Mouse (Mus musculus): ENCODE measurements around the gene 1500011B03Rik. TPM values are rescaled to one million over a fixed set of nuclear protein-coding genes. Genes with fewer than 3 reads are reported as not detected.
A peak's percentile ranks its signal among the peaks of the same experiment; 100 is the strongest.

Gene 1500011B03Rik
- total and polyA plus RNA-seq, 2 experiments from 2014 or later: 31.3 to 37.2 TPM

- peaks cover 25% of the 10 kb centered on the region for H3K4me1 ChIP-seq (ENCODE audit: control insufficient read depth, insufficient read depth)
- TF ChIP-seq EP300 (IDR thresholded peaks at IDR 0.05; ENCODE audit: low read depth): no peak
- no peak for TF ChIP-seq CTCF (IDR thresholded peaks at IDR 0.05; ENCODE audit: low read depth)
Measured at GRCm38 (mm10) chr5:114808385-114808784, 14.9 kb downstream of the 1500011B03Rik start.

GRCm38 (mm10) chr5:114807893-114808292 is 15.4 kb downstream of the 1500011B03Rik start:
- no peak for DNase-seq (ENCODE audit: low spot score)
- peaks cover 22% of the 10 kb centered on the region for H3K36me3 ChIP-seq (replicated peaks; ENCODE audit: control insufficient read depth, insufficient read depth, low read length)
- no peak overlapping the region for H3K4me3 ChIP-seq (ENCODE audit: low read depth, low read length)

More at GRCm38 (mm10) chr5:114808385-114808784, 14.9 kb downstream of the 1500011B03Rik start:
- Histone ChIP-seq H3K36me3 (replicated peaks; ENCODE audit: control insufficient read depth, insufficient read depth, low read length) (peaks cover 18% of the 10 kb centered on the region), H3K27ac (ENCODE audit: low read depth) (no peak overlapping the region), H3K27me3 (ENCODE audit: control insufficient read depth, insufficient read depth, low read length) (no peaks in the 10 kb centered on the region), H3K9me3 (replicated peaks; ENCODE audit: control insufficient read depth, low read length) (no peaks in the 10 kb centered on the region), H3K4me3 (ENCODE audit: low read depth, low read length) (no peak overlapping the region), H3K9ac (replicated peaks; ENCODE audit: low read depth, low read length) (no peak overlapping the region), H3K4me2 (ENCODE audit: low read depth, low read length) (no peak overlapping the region)
- no peak for ATAC-seq (ENCODE audit: insufficient read depth, low read depth)
- WGBS: 75% methylated on average over 8 of the region's 8 CpGs
- no peak for DNase-seq (ENCODE audit: low spot score)

GRCm38 (mm10) chr5:114807468-114807867 is 15.8 kb downstream of the 1500011B03Rik start:
- no peak overlapping the region for H3K4me3 ChIP-seq (ENCODE audit: low read depth, low read length)
- 11% methylated on average over 8 of the region's 8 CpGs for WGBS
- DNase-seq (ENCODE audit: low spot score): peak; percentile 69
- peak; percentile 76 for ATAC-seq (ENCODE audit: insufficient read depth, low read depth)
- H3K36me3 ChIP-seq (replicated peaks; ENCODE audit: control insufficient read depth, insufficient read depth, low read length): peaks cover 27% of the 10 kb centered on the region
- no peaks in the 10 kb centered on the region for H3K9me3 ChIP-seq (replicated peaks; ENCODE audit: control insufficient read depth, low read length)
- H3K27me3 ChIP-seq (ENCODE audit: control insufficient read depth, insufficient read depth, low read length): no peaks in the 10 kb centered on the region
- peak overlapping the region; percentile 84 for H3K27ac ChIP-seq (ENCODE audit: low read depth)
- H3K4me2 ChIP-seq (ENCODE audit: low read depth, low read length): peak overlapping the region; percentile 35
- no peak overlapping the region for H3K9ac ChIP-seq (replicated peaks; ENCODE audit: low read depth, low read length)
- peaks cover 25% of the 10 kb centered on the region for H3K4me1 ChIP-seq (ENCODE audit: control insufficient read depth, insufficient read depth)
- TF ChIP-seq EP300 (IDR thresholded peaks at IDR 0.05; ENCODE audit: low read depth) (no peak), CTCF (IDR thresholded peaks at IDR 0.05; ENCODE audit: low read depth) (no peak)

More at GRCm38 (mm10) chr5:114807893-114808292, 15.4 kb downstream of the 1500011B03Rik start:
- peaks cover 25% of the 10 kb centered on the region for H3K4me1 ChIP-seq (ENCODE audit: control insufficient read depth, insufficient read depth)
- H3K9ac ChIP-seq (replicated peaks; ENCODE audit: low read depth, low read length): no peak overlapping the region
- H3K27ac ChIP-seq (ENCODE audit: low read depth): peak overlapping the region; percentile 84
- no peaks in the 10 kb centered on the region for H3K27me3 ChIP-seq (ENCODE audit: control insufficient read depth, insufficient read depth, low read length)
- no peak overlapping the region for H3K4me2 ChIP-seq (ENCODE audit: low read depth, low read length)
- H3K9me3 ChIP-seq (replicated peaks; ENCODE audit: control insufficient read depth, low read length): no peaks in the 10 kb centered on the region
- TF ChIP-seq EP300 (IDR thresholded peaks at IDR 0.05; ENCODE audit: low read depth): no peak
- ATAC-seq (ENCODE audit: insufficient read depth, low read depth): no peak
- 61% methylated on average over 6 of the region's 6 CpGs for WGBS

GRCm38 (mm10) chr5:114807063-114807462 is 16.2 kb downstream of the 1500011B03Rik start:
- no peak for TF ChIP-seq EP300 (IDR thresholded peaks at IDR 0.05; ENCODE audit: low read depth)
- no peak for TF ChIP-seq CTCF (IDR thresholded peaks at IDR 0.05; ENCODE audit: low read depth)
- Histone ChIP-seq H3K4me3 (ENCODE audit: low read depth, low read length) (no peak overlapping the region), H3K4me2 (ENCODE audit: low read depth, low read length) (peak overlapping the region; percentile 35), H3K9ac (replicated peaks; ENCODE audit: low read depth, low read length) (no peak overlapping the region), H3K9me3 (replicated peaks; ENCODE audit: control insufficient read depth, low read length) (no peaks in the 10 kb centered on the region), H3K36me3 (replicated peaks; ENCODE audit: control insufficient read depth, insufficient read depth, low read length) (peaks cover 30% of the 10 kb centered on the region), H3K27ac (ENCODE audit: low read depth) (peak overlapping the region; percentile 84), H3K27me3 (ENCODE audit: control insufficient read depth, insufficient read depth, low read length) (no peaks in the 10 kb centered on the region), H3K4me1 (ENCODE audit: control insufficient read depth, insufficient read depth) (peaks cover 22% of the 10 kb centered on the region)
- ATAC-seq (ENCODE audit: insufficient read depth, low read depth) (peak; percentile 32; the same call in 1 of the 2 replicates), DNase-seq (ENCODE audit: low spot score) (no peak)
- WGBS: 20% methylated on average over 9 of the region's 9 CpGs

GRCm38 (mm10) chr5:114806636-114807035 is 16.6 kb downstream of the 1500011B03Rik start:
- Histone ChIP-seq H3K9me3 (replicated peaks; ENCODE audit: control insufficient read depth, low read length) (no peaks in the 10 kb centered on the region), H3K27ac (ENCODE audit: low read depth) (peak overlapping the region; percentile 84), H3K27me3 (ENCODE audit: control insufficient read depth, insufficient read depth, low read length) (no peaks in the 10 kb centered on the region), H3K4me3 (ENCODE audit: low read depth, low read length) (no peak overlapping the region), H3K9ac (replicated peaks; ENCODE audit: low read depth, low read length) (no peak overlapping the region; the same call in 1 of the 2 replicates), H3K4me1 (ENCODE audit: control insufficient read depth, insufficient read depth) (peaks cover 22% of the 10 kb centered on the region), H3K36me3 (replicated peaks; ENCODE audit: control insufficient read depth, insufficient read depth, low read length) (peaks cover 35% of the 10 kb centered on the region), H3K4me2 (ENCODE audit: low read depth, low read length) (peak overlapping the region; percentile 30)
- ATAC-seq (ENCODE audit: insufficient read depth, low read depth) (no peak), DNase-seq (ENCODE audit: low spot score) (no peak)
- 59% methylated on average over 8 of the region's 8 CpGs for WGBS
- no peak for TF ChIP-seq EP300 (IDR thresholded peaks at IDR 0.05; ENCODE audit: low read depth)
- TF ChIP-seq CTCF (IDR thresholded peaks at IDR 0.05; ENCODE audit: low read depth): no peak

Data from heart, postnatal 0 days (tissue).